Mouse (Mus musculus): ENCODE measurements around the gene Psmc3ip. TPM values are rescaled to one million over a fixed set of nuclear protein-coding genes. Genes with fewer than 3 reads are reported as not detected.

The Psmc3ip gene
- polyA plus RNA-seq, 1 experiment from 2014 or later: 31.4 TPM

Small RNA genes within 50 kb of the gene (microRNA-seq; reads per million reads assigned to microRNA genes)
- not detected for gene Gm27626

Other genes with a start within 250 kb of the Psmc3ip start
- gene Stat5b, start 244.7 kb downstream of the Psmc3ip start, polyA plus RNA-seq (2016; fragmentation: Nextera tagmentation; extraction: Ambion mirVana): 18.2 and 19.6 TPM in 2 replicates
- gene Stat5a, start 236.1 kb downstream of the Psmc3ip start, polyA plus RNA-seq (2016; fragmentation: Nextera tagmentation; extraction: Ambion mirVana): 1.7 and 1.9 TPM in 2 replicates
- gene Stat3, start 155.9 kb downstream of the Psmc3ip start, polyA plus RNA-seq (2016; fragmentation: Nextera tagmentation; extraction: Ambion mirVana): 58.8 and 66.9 TPM in 2 replicates
- 35.0 and 36.0 TPM in 2 replicates for gene Cavin1, start 124.5 kb downstream of the Psmc3ip start, polyA plus RNA-seq (2016; fragmentation: Nextera tagmentation; extraction: Ambion mirVana)
- gene Atp6v0a1, start 86.0 kb downstream of the Psmc3ip start, polyA plus RNA-seq (2016; fragmentation: Nextera tagmentation; extraction: Ambion mirVana): 71.1 and 81.7 TPM in 2 replicates
- gene Naglu, start 25.4 kb downstream of the Psmc3ip start, polyA plus RNA-seq (2016; fragmentation: Nextera tagmentation; extraction: Ambion mirVana): 10.8 and 11.1 TPM in 2 replicates
- gene Hsd17b1, start 17.0 kb downstream of the Psmc3ip start, polyA plus RNA-seq (2016; fragmentation: Nextera tagmentation; extraction: Ambion mirVana): 0.14 and 0.29 TPM in 2 replicates
- 50.8 and 54.5 TPM in 2 replicates for gene Coasy, start 12.9 kb downstream of the Psmc3ip start, polyA plus RNA-seq (2016; fragmentation: Nextera tagmentation; extraction: Ambion mirVana)
- gene Mlx, start 8.2 kb downstream of the Psmc3ip start, polyA plus RNA-seq (2016; fragmentation: Nextera tagmentation; extraction: Ambion mirVana): 59.6 and 68.0 TPM in 2 replicates
- 22.2 and 27.8 TPM in 2 replicates for gene Retreg3, start 24.5 kb upstream of the Psmc3ip start, polyA plus RNA-seq (2016; fragmentation: Nextera tagmentation; extraction: Ambion mirVana)
- 87.5 and 93.5 TPM in 2 replicates for gene Tubg1, start 24.5 kb upstream of the Psmc3ip start, polyA plus RNA-seq (2016; fragmentation: Nextera tagmentation; extraction: Ambion mirVana)
- gene Tubg2, start 60.5 kb upstream of the Psmc3ip start, polyA plus RNA-seq (2016; fragmentation: Nextera tagmentation; extraction: Ambion mirVana): 13.4 and 15.1 TPM in 2 replicates
- gene Cntnap1, start 75.1 kb upstream of the Psmc3ip start, polyA plus RNA-seq (2016; fragmentation: Nextera tagmentation; extraction: Ambion mirVana): 1.7 and 2.2 TPM in 2 replicates
- gene Plekhh3, start 75.9 kb upstream of the Psmc3ip start, polyA plus RNA-seq (2016; fragmentation: Nextera tagmentation; extraction: Ambion mirVana): 16.1 and 17.1 TPM in 2 replicates
- gene Ccr10, start 80.0 kb upstream of the Psmc3ip start, polyA plus RNA-seq (2016; fragmentation: Nextera tagmentation; extraction: Ambion mirVana): 0.29 and 0.37 TPM in 2 replicates
- gene Ezh1, start 131.0 kb upstream of the Psmc3ip start, polyA plus RNA-seq (2016; fragmentation: Nextera tagmentation; extraction: Ambion mirVana): 14.1 and 14.3 TPM in 2 replicates
- 73.4 and 79.4 TPM in 2 replicates for gene Ramp2, start 150.6 kb upstream of the Psmc3ip start, polyA plus RNA-seq (2016; fragmentation: Nextera tagmentation; extraction: Ambion mirVana)
- 101 and 103 TPM in 2 replicates for gene Vps25, start 158.3 kb upstream of the Psmc3ip start, polyA plus RNA-seq (2016; fragmentation: Nextera tagmentation; extraction: Ambion mirVana)
- 6.2 and 7.5 TPM in 2 replicates for gene Wnk4, start 165.1 kb upstream of the Psmc3ip start, polyA plus RNA-seq (2016; fragmentation: Nextera tagmentation; extraction: Ambion mirVana)
- gene Cntd1, start 183.6 kb upstream of the Psmc3ip start, polyA plus RNA-seq (2016; fragmentation: Nextera tagmentation; extraction: Ambion mirVana): 1.1 and 1.3 TPM in 2 replicates
- gene Coa3, start 183.7 kb upstream of the Psmc3ip start, polyA plus RNA-seq (2016; fragmentation: Nextera tagmentation; extraction: Ambion mirVana): 201 and 213 TPM in 2 replicates
- gene Becn1, start 206.8 kb upstream of the Psmc3ip start, polyA plus RNA-seq (2016; fragmentation: Nextera tagmentation; extraction: Ambion mirVana): 168 and 174 TPM in 2 replicates
- gene Psme3, start 220.8 kb upstream of the Psmc3ip start, polyA plus RNA-seq (2016; fragmentation: Nextera tagmentation; extraction: Ambion mirVana): 155 and 168 TPM in 2 replicates
- 2.5 and 3.0 TPM in 2 replicates for gene Aoc2, start 229.6 kb upstream of the Psmc3ip start, polyA plus RNA-seq (2016; fragmentation: Nextera tagmentation; extraction: Ambion mirVana)
- gene Aoc3, start 235.2 kb upstream of the Psmc3ip start, polyA plus RNA-seq (2016; fragmentation: Nextera tagmentation; extraction: Ambion mirVana): not detected in 2 replicates

Measured in neural tube, embryonic 12.5 days (tissue).